Mouse (Mus musculus): ENCODE results near the gene Chchd3.

The Chchd3 gene

DNA sequence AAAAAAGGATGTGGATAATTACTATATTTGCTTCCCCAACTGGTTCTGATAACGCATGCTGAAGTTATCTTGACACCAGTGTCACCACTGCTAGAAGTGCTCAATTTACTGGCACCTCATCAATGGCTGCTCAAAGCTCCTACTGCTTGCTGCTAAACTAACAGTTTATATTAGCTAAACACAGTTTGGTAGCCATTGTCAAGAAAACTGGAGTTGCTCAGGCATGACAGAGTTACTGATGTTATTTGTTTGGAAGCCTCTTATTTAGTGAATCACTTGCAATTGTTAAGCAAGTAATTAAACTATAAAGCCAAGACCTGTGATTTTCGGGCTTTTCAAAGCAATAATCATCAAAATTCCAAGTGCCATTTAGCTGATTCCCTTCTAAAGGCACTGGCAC lies 123.7 kb downstream of the Chchd3 start:
- DNase-seq (ENCODE audit: low read depth, low spot score) = no peak

DNA sequence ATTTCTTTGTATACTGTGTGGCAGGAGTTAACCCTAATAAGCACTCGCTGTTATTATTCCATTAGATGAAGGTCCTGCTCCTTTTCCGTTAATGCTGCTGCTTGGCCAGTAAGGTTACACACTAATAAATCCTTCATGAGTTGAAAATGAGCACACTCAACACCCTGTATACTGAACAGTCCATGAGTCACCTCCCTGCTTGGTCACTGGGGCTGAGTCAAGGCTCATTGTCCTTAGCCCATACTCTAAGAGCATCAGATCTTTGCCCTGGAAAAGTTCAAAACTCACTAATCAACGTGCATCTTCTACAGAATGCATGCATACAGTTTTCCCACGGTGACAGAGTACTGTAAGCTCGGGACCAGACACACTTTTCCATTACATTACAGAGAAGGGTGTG lies 124.5 kb downstream of the Chchd3 start:
- DNase-seq (ENCODE audit: low read depth, low spot score) = no peak

GRCm38 (mm10) chr6:32931106-32931770 lies 128.8 kb downstream of the Chchd3 start:
- DNase-seq (ENCODE audit: low read depth, low spot score) = no peak

GRCm38 (mm10) chr6:32922391-32922790 lies 137.7 kb downstream of the Chchd3 start:
- no peak for DNase-seq (ENCODE audit: low read depth, low spot score)

DNA sequence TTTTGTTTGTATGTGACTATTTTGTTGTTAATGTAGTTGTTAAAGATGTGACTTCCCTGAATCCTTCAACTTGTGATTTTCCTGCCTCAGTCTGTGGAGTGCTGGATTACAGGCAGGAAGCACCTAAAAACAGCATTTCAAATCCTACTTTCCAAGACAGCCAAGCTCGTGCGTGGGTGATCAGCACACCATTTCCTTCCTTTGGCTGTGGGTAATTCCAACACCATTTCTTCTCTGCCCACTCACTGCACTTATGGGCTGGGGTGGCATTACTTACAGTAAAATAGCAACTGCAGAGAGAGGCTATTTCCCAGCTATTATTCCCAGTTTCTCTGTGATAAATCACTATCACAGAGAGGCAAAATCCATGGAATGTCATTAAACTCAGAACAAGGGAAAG lies 140.0 kb downstream of the Chchd3 start:
- DNase-seq (ENCODE audit: low read depth, low spot score) = no peak

DNA sequence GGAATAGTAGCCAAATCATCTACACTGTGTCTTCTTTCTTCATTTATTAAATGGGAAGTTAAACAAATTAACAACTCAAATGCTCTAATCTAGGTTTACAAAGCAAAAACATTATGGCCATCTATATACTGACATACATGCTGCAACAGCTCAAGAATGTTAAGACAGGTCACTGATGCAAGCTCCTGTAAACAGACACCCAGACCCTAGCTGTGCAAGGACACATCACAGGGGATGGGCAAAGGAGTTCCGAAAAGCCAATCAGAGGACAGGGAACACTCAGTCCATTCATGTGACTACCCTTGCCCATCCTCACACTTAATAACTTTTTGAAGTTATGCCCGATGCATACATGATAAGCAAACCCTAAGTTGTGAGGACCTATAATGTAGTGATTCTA lies 149.4 kb downstream of the Chchd3 start:
- no peak for DNase-seq (ENCODE audit: low read depth, low spot score)

GRCm38 (mm10) chr6:32899061-32899460 lies 161.0 kb downstream of the Chchd3 start:
- DNase-seq (ENCODE audit: low read depth, low spot score) = no peak

DNA sequence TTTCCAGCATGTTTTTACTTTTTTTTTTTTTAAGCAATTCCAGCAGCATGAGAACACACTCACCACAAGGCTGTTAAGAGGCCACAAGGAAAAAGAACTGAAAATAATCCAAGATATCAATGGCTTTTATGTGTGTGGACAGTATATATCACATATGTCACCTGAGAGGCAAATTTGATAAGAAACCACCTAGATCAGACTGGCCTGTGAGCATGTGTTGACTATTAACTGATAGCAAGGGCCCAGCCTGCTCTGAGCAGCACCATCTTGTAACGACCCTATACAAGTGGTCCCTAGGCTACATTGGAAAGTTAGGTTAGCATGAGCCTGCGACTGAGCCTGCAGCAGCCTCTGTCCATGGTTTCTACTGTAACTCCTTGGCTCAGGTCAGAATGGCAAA lies 166.0 kb downstream of the Chchd3 start:
- DNase-seq (ENCODE audit: low read depth, low spot score) = no peak

DNA sequence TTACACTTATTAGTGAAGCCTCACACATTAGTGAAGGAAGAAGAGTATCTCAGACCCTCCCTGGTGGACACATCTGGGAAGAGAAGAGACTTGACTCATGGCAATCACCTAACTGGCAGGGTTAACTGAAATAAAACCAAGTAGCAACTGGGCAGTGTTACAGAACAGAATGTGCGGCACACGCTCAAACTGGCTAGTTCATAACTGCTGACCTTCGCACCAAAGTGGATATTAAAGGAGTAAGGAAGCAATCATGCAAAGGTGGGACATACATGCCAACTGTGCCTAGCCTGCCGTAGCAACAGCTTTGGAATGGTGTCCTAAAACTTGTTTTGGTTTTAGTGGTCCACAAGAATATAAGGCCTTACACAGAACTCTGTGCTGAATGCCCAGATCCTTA lies 169.3 kb downstream of the Chchd3 start:
- no peak for DNase-seq (ENCODE audit: low read depth, low spot score)

- DNase-seq (ENCODE audit: low read depth, low spot score) = no peak
Observed at GRCm38 (mm10) chr6:32888894-32889529, 171.0 kb downstream of the Chchd3 start.

GRCm38 (mm10) chr6:32878586-32878985 lies 181.5 kb downstream of the Chchd3 start:
- no peak for DNase-seq (ENCODE audit: low read depth, low spot score)

DNA sequence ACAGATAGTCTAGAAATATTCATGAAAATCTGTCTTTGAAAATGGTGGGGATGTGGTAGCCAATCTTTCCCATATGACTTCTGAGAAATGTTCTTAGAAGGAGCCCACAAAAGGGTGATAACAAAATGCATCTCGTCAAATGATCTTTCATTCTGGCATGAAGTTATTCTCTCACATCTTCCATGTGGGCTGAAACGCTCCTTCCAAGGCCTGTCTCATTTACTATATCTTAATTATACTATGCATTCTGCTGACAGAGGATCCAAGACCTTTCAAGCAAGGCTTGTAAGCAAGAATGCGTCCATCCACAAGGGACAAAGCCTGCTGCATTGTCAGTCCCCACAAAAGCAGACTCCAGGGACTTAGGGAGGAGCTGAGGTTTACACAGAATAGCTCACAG lies 185.9 kb downstream of the Chchd3 start:
- no peak for DNase-seq (ENCODE audit: low read depth, low spot score)

GRCm38 (mm10) chr6:32872805-32873204 lies 187.3 kb downstream of the Chchd3 start:
- no peak for DNase-seq (ENCODE audit: low read depth, low spot score)

DNA sequence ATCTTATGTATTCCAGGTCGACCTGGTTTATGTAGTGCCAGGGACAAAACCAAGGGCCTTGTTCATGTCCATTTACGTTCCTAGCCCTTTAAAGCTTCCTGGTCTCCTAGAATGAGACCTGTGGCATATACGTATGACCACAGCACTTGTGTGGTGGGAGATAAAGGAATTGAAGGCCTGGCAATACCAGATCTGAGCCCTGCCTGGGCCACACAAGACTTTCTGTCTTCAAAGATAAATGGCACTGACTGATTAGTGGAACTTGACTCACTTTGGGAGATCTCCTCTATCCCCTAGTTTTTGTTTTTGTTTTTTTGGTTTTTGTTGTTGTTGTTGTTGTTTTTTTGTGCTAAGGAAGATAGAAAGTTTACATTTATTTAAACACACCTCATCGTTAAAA lies 209.1 kb downstream of the Chchd3 start:
- no peak for DNase-seq (ENCODE audit: low read depth, low spot score)

DNA sequence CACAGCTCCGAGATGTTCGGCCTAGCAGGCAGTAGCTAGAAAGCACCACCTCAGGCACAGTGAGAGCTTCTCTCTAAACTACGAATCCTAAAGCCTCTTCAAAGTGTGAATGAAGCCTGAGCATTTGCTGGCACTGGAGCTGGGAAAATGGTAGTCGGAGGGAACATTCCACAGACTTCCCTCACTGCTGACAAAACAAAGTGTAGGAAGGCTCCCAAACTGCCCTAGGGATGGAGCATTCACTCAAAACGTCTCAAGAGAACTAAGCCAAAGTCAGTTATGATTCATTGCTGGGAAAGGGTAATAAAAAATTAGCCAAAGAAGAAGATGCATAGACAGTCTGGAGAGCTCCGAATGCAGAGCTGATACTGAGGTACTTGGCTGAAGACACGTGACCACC lies 211.1 kb downstream of the Chchd3 start:
- DNase-seq (ENCODE audit: low read depth, low spot score) = no peak

- no peak for DNase-seq (ENCODE audit: low read depth, low spot score)
Observed at GRCm38 (mm10) chr6:32845463-32845862, 214.6 kb downstream of the Chchd3 start.

GRCm38 (mm10) chr6:32837939-32838301 lies 222.1 kb downstream of the Chchd3 start:
- no peak for DNase-seq (ENCODE audit: low read depth, low spot score)

DNA sequence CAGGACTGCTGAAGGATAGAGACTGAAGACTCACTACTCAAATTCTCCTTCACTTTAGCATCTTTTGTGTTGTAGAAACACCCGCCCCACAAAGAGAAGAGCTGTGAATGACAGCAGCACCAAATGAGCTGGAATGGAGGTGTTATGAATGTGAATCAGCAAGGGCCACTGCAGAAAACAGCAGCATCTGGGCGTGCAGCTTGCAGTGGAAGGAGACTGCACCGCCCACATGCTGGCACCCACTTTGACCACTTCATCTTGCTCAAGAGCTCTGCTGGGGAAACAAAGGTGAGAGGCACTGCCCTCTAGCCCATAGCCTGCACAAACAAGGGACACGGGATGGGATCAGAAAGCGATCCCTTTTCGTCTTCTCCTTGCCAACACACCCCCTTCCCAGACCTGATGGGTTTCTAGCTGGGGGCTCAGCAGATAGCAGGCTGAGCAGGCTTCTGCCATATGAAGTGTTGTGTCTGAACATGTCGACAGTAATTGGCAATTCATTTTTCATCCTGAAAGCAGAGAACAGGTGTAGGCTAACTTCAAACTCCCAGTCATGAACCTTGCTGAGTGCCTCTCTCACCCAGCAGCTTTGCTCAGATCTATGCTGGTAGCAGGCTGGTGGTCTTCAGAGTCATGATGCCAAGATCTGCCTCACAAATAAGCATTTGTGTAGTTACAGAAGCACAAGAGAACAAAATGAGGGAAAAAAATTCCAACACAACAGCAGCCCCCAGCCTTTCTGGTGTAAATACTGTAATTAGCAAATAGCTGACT lies 222.7 kb downstream of the Chchd3 start:
- no peak for DNase-seq (ENCODE audit: low read depth, low spot score)

DNA sequence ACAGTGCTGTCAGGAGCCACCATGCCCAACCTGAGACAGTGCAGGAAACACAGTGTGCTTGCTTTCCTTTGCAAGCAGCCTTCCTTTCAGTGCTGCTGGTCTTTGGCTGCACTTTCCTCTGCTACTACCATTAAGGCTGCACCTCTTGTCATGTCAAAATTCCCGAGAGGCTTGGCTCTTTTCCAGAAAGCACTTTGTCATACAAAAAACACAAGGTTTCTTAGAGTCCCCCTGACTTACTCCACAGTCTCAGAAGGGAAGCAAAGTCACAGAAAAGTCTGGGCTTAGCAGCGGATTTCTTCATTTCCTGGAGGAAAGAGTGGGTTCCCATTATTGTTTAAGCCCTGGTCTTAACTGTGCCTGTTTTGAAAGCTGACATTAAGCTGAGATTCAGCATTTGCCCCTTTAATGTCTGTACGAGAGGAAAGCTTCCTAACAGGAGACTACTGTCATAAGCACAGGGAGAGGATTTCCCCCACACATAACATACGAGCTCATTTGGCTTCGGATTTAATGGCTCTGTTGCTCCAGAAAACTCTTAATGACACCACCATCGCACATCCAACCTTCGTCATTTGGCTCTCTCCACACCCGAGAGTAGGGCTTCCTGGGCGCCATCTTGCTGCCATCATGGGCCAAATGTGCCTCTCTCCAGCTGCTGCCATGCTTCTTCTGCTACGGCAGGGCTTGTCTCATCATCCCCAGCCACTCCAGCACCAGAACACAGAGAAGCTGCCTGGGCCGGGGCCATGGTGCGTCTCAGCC lies 236.0 kb downstream of the Chchd3 start:
- no peak for DNase-seq (ENCODE audit: low read depth, low spot score)

- no peak for DNase-seq (ENCODE audit: low read depth, low spot score)
Observed at GRCm38 (mm10) chr6:32818961-32819360, 241.1 kb downstream of the Chchd3 start.

- DNase-seq (ENCODE audit: low read depth, low spot score) = no peak
Observed at GRCm38 (mm10) chr6:32808796-32809195, 251.3 kb downstream of the Chchd3 start.

DNA sequence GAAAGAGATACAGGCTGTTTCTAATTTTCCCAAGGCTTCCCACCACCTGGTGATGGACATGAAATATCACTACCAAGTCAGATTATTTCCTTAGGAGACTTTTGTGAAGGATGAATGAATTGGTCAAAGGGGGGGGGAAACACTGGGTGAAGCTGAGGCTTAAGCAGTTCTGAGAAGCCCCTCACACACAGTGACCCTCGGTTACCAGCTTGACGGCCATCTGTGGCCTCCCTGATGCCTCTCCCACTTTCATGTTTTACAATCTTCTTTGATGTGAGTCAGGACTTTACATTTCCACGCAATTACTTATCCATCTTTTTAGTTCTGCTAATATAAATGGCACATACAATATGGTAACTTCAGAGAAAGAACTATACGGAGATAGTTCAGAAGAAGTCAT lies 252.3 kb downstream of the Chchd3 start:
- DNase-seq (ENCODE audit: low read depth, low spot score) = no peak

Data from retina, adult 2 months (tissue).